Mouse (Mus musculus): ENCODE data around the gene Taf4.
A peak's percentile ranks its signal among the peaks of the same experiment; 100 is the strongest.

The Taf4 gene

GRCm38 (mm10) chr2:179934165-179934564 lies 42.3 kb downstream of the Taf4 start:
- no peak for DNase-seq

- DNase-seq, result no peak
Measured at GRCm38 (mm10) chr2:179931741-179932140, 44.7 kb downstream of the Taf4 start.

- peak; percentile 48 to 84 for DNase-seq
Measured at GRCm38 (mm10) chr2:179929166-179929565, 47.3 kb downstream of the Taf4 start.

GRCm38 (mm10) chr2:179924038-179924437 lies 52.4 kb downstream of the Taf4 start:
- DNase-seq, result no peak

- DNase-seq, result no peak
Measured at GRCm38 (mm10) chr2:179921021-179921653, 55.3 kb downstream of the Taf4 start.

- peak in 1 of 2 experiments; percentile 23 for DNase-seq
Measured at GRCm38 (mm10) chr2:179920042-179920441, 56.4 kb downstream of the Taf4 start.

GRCm38 (mm10) chr2:179916877-179917673 lies 59.4 kb downstream of the Taf4 start:
- DNase-seq, result peak; percentile 81 to 84

- peak in 1 of 2 experiments; percentile 20 for DNase-seq
Measured at GRCm38 (mm10) chr2:179914246-179914645, 62.2 kb downstream of the Taf4 start.

- DNase-seq, result no peak
Measured at GRCm38 (mm10) chr2:179913349-179913748, 63.1 kb downstream of the Taf4 start.

GRCm38 (mm10) chr2:179912911-179913310 lies 63.5 kb downstream of the Taf4 start:
- no peak for DNase-seq

GRCm38 (mm10) chr2:179896949-179897348 lies 79.5 kb downstream of the Taf4 start:
- no peak for DNase-seq

GRCm38 (mm10) chr2:179891048-179891447 lies 85.4 kb downstream of the Taf4 start:
- DNase-seq, result no peak

- DNase-seq, result no peak
Measured at GRCm38 (mm10) chr2:179884561-179884960, 91.9 kb downstream of the Taf4 start.

GRCm38 (mm10) chr2:179877551-179878215 lies 98.8 kb downstream of the Taf4 start:
- DNase-seq, result peak; percentile 52 to 56

- peak; percentile 53 to 74 for DNase-seq
Measured at GRCm38 (mm10) chr2:179875147-179875546, 101.3 kb downstream of the Taf4 start.

- peak; percentile 68 to 79 for DNase-seq
Measured at GRCm38 (mm10) chr2:179873315-179873714, 103.1 kb downstream of the Taf4 start.

- peak in 1 of 2 experiments; percentile 27 for DNase-seq
Measured at GRCm38 (mm10) chr2:179872724-179873123, 103.7 kb downstream of the Taf4 start.

GRCm38 (mm10) chr2:179869871-179870270 lies 106.6 kb downstream of the Taf4 start:
- no peak for DNase-seq

GRCm38 (mm10) chr2:179867669-179868068 lies 108.8 kb downstream of the Taf4 start:
- no peak for DNase-seq

GRCm38 (mm10) chr2:179865097-179865496 lies 111.3 kb downstream of the Taf4 start:
- DNase-seq, result no peak

- DNase-seq, result no peak
Measured at GRCm38 (mm10) chr2:179863266-179863665, 113.2 kb downstream of the Taf4 start.

GRCm38 (mm10) chr2:179862676-179863075 lies 113.8 kb downstream of the Taf4 start:
- no peak for DNase-seq
